18 mouse cellular contexts compared by ENCODE assay signal in genomic region chr9:61528286-61528865, GRCm38 (mm10).
DNase-seq lines count a peak whose midpoint lies in the region; ATAC-seq lines count a peak whose summit lies in the region.
"Had no signal": no experiment of that assay in that cellular context is flagged by ENCODE, and none has a peak within 500 bp of the region (broad histone marks: within the 10 kb centered on the region; RNA-seq: fewer than 3 reads in every experiment).

No protein-coding gene starts in this region.

- DNase-seq in midbrain, embryonic 10.5 days (ENCODE audit: low spot score) = peak; percentile 32
- DNase-seq in forebrain, embryonic 14.5 days (ENCODE audit: low spot score) = peak; percentile 59
- DNase-seq in adrenal gland, adult 18-20 months (ENCODE audit: low spot score in 2 of 2) = no peak
- DNase-seq in liver, embryonic 11.5 days (ENCODE audit: low spot score) = no peak
- no peak for DNase-seq in cerebellum, postnatal 25 days
- DNase-seq: adrenal gland, postnatal 36 days; cerebellum, adult 8-10 months; gastrocnemius, postnatal 25 days; kidney, adult 8-10 months; kidney, postnatal 4 days; lung, embryonic 14.5 days had no signal

- H3K4me3 ChIP-seq in midbrain, embryonic 10.5 days = no peak overlapping the region
- H3K4me3 ChIP-seq in midbrain, embryonic 16.5 days (ENCODE audit: low read depth, low read length) = no peak overlapping the region
- no peak overlapping the region for H3K4me3 ChIP-seq in forebrain, embryonic 14.5 days (ENCODE audit: low read depth, low read length)
- H3K4me3 ChIP-seq in midbrain, embryonic 12.5 days = no peak overlapping the region
- no peak overlapping the region for H3K4me3 ChIP-seq in liver, embryonic 11.5 days (ENCODE audit: low read depth, low read length)
- H3K4me3 ChIP-seq: liver, embryonic 12.5 days; neural tube, embryonic 13.5 days had no signal

- H3K4me1 ChIP-seq in midbrain, embryonic 10.5 days = peaks cover 71% of the 10 kb centered on the region
- peaks cover 23% of the 10 kb centered on the region for H3K4me1 ChIP-seq in midbrain, embryonic 16.5 days (ENCODE audit: control insufficient read depth, insufficient read depth, low read length)
- H3K4me1 ChIP-seq in forebrain, embryonic 14.5 days (ENCODE audit: control insufficient read depth, insufficient read depth, low read length) = peaks cover 37% of the 10 kb centered on the region
- peaks cover 50% of the 10 kb centered on the region for H3K4me1 ChIP-seq in midbrain, embryonic 12.5 days
- no peaks in the 10 kb centered on the region for H3K4me1 ChIP-seq in liver, embryonic 11.5 days (replicated peaks; ENCODE audit: control insufficient read depth, insufficient read depth, low read length)
- H3K4me1 ChIP-seq: liver, embryonic 12.5 days had no signal

- H3K27me3 ChIP-seq in midbrain, embryonic 10.5 days (ENCODE audit: low read depth, poor library complexity, severe bottlenecking) = no peaks in the 10 kb centered on the region
- H3K27me3 ChIP-seq in midbrain, embryonic 16.5 days (ENCODE audit: control insufficient read depth, insufficient read depth, low read depth, low read length) = no peaks in the 10 kb centered on the region; the same call in 1 of the 2 replicates
- no peaks in the 10 kb centered on the region; the same call in 1 of the 2 replicates for H3K27me3 ChIP-seq in forebrain, embryonic 14.5 days (replicated peaks; ENCODE audit: control insufficient read depth, insufficient read depth, low read length)
- H3K27me3 ChIP-seq in midbrain, embryonic 12.5 days = 0 out of 2 replicates have a peak, but pooled peaks cover 4% of the 10 kb centered on the region
- no peaks in the 10 kb centered on the region; the same call in 1 of the 2 replicates for H3K27me3 ChIP-seq in liver, embryonic 11.5 days (replicated peaks; ENCODE audit: control insufficient read depth, insufficient read depth, low read length)
- H3K27me3 ChIP-seq: Patski had no signal

- H3K9me3 ChIP-seq in midbrain, embryonic 10.5 days (replicated peaks) = no peaks in the 10 kb centered on the region
- H3K9me3 ChIP-seq in midbrain, embryonic 16.5 days (replicated peaks; ENCODE audit: control insufficient read depth, low read length, poor library complexity, severe bottlenecking) = no peaks in the 10 kb centered on the region
- H3K9me3 ChIP-seq in forebrain, embryonic 14.5 days (replicated peaks; ENCODE audit: control insufficient read depth, low read length) = no peaks in the 10 kb centered on the region
- H3K9me3 ChIP-seq in midbrain, embryonic 12.5 days = no peaks in the 10 kb centered on the region
- no peaks in the 10 kb centered on the region for H3K9me3 ChIP-seq in liver, embryonic 11.5 days (ENCODE audit: control insufficient read depth, low read length)
- H3K9me3 ChIP-seq: liver, embryonic 12.5 days; neural tube, embryonic 13.5 days had no signal

- H3K36me3 ChIP-seq in midbrain, embryonic 10.5 days = no peaks in the 10 kb centered on the region
- H3K36me3 ChIP-seq in midbrain, embryonic 16.5 days (ENCODE audit: control insufficient read depth, insufficient read depth, low read length) = no peaks in the 10 kb centered on the region
- no peaks in the 10 kb centered on the region for H3K36me3 ChIP-seq in forebrain, embryonic 14.5 days (ENCODE audit: control insufficient read depth, insufficient read depth, low read length)
- H3K36me3 ChIP-seq in midbrain, embryonic 12.5 days = no peaks in the 10 kb centered on the region
- no peaks in the 10 kb centered on the region for H3K36me3 ChIP-seq in liver, embryonic 11.5 days (ENCODE audit: control insufficient read depth, insufficient read depth, low read length)
- H3K36me3 ChIP-seq: liver, embryonic 12.5 days; neural tube, embryonic 13.5 days had no signal

- no peak overlapping the region for H3K9ac ChIP-seq in midbrain, embryonic 16.5 days (ENCODE audit: low read depth, low read length)
- no peak overlapping the region for H3K9ac ChIP-seq in forebrain, embryonic 14.5 days (ENCODE audit: low read length)
- H3K9ac ChIP-seq in midbrain, embryonic 12.5 days (replicated peaks) = 0 out of 2 replicates have a peak overlapping the region, but pooled peaks have one; percentile 15
- H3K9ac ChIP-seq in liver, embryonic 11.5 days (ENCODE audit: low read depth, low read length) = no peak overlapping the region
- H3K9ac ChIP-seq: liver, embryonic 12.5 days; lung, embryonic 14.5 days; neural tube, embryonic 13.5 days had no signal

- no peak overlapping the region for H3K4me2 ChIP-seq in midbrain, embryonic 16.5 days (ENCODE audit: low read length)
- H3K4me2 ChIP-seq in forebrain, embryonic 14.5 days (ENCODE audit: low read length) = no peak overlapping the region
- no peak overlapping the region for H3K4me2 ChIP-seq in midbrain, embryonic 12.5 days (replicated peaks)
- no peak overlapping the region for H3K4me2 ChIP-seq in liver, embryonic 11.5 days
- H3K4me2 ChIP-seq: liver, embryonic 12.5 days; lung, embryonic 14.5 days; neural tube, embryonic 13.5 days had no signal

- no peak for ATAC-seq in midbrain, embryonic 16.5 days
- ATAC-seq in forebrain, embryonic 14.5 days = no peak; the same call in 1 of the 2 replicates
- no peak for ATAC-seq in midbrain, embryonic 12.5 days (ENCODE audit: low FRiP score, low read depth)
- ATAC-seq in liver, embryonic 11.5 days (replicated peaks; ENCODE audit: low FRiP score) = no peak
- ATAC-seq: activated CD4-positive, CD25-positive, alpha-beta regulatory T cell, adult 4 months; liver, embryonic 12.5 days; Patski had no signal

- 41% methylated on average over 12 of the region's 12 CpGs for WGBS in midbrain, embryonic 10.5 days
- 24% methylated on average over 12 of the region's 12 CpGs for WGBS in midbrain, embryonic 16.5 days
- WGBS in forebrain, embryonic 14.5 days = 20% methylated on average over 12 of the region's 12 CpGs
- 26% methylated on average over 12 of the region's 12 CpGs for WGBS in midbrain, embryonic 12.5 days
- 67% methylated on average over 12 of the region's 12 CpGs for WGBS in liver, embryonic 11.5 days

- peak overlapping the region; percentile 85 for H3K27ac ChIP-seq in midbrain, embryonic 10.5 days (replicated peaks)
- H3K27ac ChIP-seq in midbrain, embryonic 16.5 days (ENCODE audit: low read length) = no peak overlapping the region
- 0 out of 2 replicates have a peak overlapping the region, but pooled peaks have one; percentile 36 for H3K27ac ChIP-seq in forebrain, embryonic 14.5 days (ENCODE audit: low read depth, low read length)
- H3K27ac ChIP-seq in midbrain, embryonic 12.5 days (replicated peaks) = peak overlapping the region; percentile 56
- H3K27ac ChIP-seq in liver, embryonic 11.5 days (ENCODE audit: low read depth, low read length) = no peak overlapping the region
- H3K27ac ChIP-seq: liver, embryonic 12.5 days; macrophage had no signal

Comparison
In these comparisons a context has a peak if more than half of its experiments do, and no peak if none do; other contexts are left out.
1. H3K27ac ChIP-seq: peak in midbrain, embryonic 10.5 days (single experiment), forebrain, embryonic 14.5 days (single experiment) and midbrain, embryonic 12.5 days (single experiment); none in midbrain, embryonic 16.5 days (single experiment) and liver, embryonic 11.5 days (single experiment).
2. DNase-seq: peak in midbrain, embryonic 10.5 days (single experiment) and forebrain, embryonic 14.5 days (single experiment); none in adrenal gland, adult 18-20 months (0 of 2), liver, embryonic 11.5 days (single experiment) and cerebellum, postnatal 25 days (0 of 2).